Mouse (Mus musculus): Measurements from ENCODE around the gene Mid1.
"Not testable (repeated sequence)": the region's sequence is repeated elsewhere in the genome, so short reads cannot be mapped to it uniquely, and the experiment has no call there.

DNA sequence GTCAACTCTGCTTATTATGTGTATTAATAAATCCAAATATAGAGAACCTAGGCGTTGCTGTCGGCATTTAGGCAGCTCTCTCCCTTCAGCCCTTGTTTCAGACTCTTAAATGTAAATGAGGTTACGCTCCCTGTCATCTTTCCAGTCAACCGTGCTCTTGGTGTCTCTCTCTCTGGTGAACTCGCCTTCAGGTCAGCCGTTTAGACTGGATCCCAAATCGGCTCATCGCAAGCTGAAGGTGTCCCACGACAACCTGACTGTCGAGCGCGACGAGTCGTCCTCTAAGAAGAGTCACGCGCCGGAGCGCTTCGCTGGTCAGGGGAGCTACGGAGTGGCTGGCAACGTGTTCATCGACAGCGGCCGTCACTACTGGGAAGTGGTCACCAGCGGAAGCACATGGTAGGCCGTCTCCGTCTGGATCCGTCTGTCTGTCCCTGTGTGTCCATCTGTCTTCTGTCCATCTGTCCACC, 302.4 kb downstream of the Mid1 start:
- not testable (repeated sequence) for TF ChIP-seq CTCF, EP300 (IDR thresholded peaks at IDR 0.05; ENCODE audit: low read depth)
